Mouse (Mus musculus) spleen, postnatal 10 days (tissue): ENCODE data around the gene Morn1.

Experiments
- DNase-seq, 2 experiments: peaks; one replicate each; pipeline ENCODE4 v3.0.0; 2021 to 2022; ENCODE audit warnings: low spot score in 2 of 2

Gene Morn1

DNA sequence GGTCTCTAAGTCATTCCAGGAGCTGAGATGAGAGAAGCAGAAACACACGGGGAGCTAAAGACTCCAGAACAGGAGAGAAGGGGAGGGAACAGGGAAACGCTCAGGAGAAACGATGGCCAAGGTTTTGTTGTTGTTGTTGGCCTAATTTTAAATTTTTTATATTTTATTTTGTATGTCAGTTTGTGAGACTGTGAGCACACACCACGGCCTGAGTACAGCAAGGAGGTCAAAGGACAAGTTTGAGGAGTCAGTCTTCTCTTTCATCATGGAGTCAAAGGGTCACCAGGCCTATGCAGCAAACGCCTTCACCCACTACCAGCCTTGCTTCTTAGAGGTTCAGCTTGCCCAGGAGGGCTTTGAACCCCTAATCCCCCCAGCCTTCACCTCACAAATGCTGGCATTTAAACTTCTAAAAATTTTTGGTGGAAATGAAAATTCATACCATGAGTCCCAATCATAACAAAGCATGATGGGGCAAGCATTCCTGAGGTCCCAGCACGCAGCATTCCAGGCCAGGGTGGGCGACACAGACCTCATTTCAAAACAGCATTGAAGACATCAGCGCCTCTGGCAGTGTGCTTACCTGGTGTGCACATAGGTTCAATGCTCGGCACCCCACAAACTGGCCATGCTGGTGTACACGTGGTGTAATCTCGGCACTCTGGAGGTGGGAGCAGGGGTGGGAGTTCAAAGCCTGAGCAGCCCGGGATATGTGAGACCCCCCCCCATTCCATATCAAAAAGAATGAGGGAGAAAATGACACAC is 53.1 kb downstream of the Morn1 start:
- DNase-seq, result no peak

DNA sequence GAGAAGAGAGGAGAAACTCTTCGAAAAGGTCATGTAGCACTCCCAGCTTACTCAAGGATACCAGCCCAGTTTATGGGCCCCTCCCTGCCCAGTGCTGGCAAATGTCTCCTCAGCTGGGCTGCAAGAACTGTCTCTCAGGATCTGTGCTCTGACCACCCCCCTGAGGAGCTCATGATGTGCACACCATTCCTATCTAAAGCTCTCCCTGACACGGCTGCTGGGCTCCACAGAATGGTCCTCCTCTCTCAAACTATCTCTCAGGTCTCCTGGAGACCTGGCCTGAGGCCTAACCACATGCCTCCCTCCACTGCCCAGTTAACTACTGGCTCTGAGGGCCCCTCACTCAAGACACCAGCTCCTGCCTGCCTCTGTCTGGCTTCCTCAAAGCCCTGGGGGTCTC is 53.8 kb downstream of the Morn1 start:
- no peak for DNase-seq

GRCm38 (mm10) chr4:155140795-155141265 is 54.5 kb downstream of the Morn1 start:
- DNase-seq, result no peak

DNA sequence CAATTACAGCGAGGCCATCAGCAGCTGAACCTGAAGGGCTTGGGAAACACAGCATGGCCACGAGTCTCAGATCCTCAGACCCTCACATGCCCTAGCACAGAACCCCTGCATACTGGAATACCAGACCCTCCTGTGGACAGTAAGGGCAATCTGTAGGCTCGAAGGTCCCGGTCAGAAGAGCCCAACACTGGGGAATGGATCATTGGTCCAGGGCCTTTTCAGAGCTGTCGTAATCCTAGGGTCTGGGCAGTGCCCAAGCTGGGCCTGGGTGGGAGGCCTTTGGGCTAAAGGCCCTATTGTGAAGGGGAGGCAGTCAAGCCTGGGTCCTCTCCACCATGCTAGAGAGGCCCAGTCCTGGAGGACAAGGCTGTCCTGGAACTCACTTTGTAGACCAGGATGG is 56.5 kb downstream of the Morn1 start:
- no peak for DNase-seq

- DNase-seq, result no peak
These were observed 57.0 kb downstream of the Morn1 start for GRCm38 (mm10) chr4:155143411-155143810.

DNA sequence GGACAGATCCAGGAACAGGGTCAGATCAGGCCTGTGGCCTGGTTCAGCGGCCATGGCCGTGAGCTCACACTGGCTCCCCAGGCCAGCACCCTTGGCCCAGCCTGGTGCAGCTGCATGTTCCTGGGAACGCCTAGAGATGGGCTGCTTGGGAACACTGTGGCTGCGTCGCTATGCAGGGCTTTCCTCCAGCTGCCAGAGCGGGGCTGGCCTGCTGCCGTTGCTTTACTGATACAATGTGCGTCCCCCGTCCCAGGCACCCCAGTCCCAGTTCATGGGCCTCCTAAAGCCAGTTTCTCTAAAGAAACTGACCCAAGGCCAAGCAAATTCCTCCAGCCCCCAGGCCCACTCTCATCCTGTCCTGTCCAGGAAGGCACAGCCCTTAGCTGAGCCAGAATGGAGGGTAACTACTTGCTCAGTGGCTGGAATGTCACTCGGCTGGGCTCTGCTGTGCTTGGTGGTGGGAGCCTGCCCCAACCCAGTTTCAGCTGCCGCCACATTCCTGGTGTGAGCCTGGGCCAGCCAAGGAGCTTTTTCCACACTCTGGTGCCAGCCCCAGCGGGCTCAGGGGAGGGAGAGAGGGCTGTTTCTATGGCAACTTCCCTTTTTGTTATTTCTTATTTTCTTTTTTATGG is 57.6 kb downstream of the Morn1 start:
- no peak for DNase-seq

DNA sequence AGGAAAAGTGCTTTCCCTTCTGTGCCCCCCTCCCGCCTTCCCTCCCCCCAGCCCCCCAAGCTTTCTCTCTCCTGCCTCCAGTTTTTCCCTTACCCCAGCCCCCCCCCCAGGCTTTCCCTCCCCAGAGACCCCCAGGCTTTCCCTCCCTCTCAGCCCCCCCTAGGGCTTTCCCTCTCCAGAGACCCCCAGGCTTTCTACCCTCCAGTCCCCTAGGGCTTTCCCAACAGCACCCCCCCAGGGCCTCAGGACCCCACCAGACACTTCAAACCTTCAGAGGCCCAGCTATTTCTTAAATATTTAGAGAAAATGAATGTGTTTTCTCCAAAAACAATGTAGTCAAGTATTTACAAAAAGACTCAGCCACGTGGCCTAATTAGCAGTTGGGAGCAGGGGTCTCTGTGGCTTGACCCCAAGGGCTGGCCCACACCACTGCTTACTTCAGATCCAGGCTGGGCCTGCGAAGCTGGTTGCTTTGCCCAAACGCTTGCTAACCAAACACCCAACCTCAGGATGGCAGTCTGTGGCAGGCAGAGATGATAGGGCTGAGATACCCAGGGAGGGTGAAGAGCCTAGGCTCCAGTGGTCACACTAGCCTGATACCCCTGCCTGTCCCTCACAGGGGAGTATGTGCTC is 58.3 kb downstream of the Morn1 start:
- no peak for DNase-seq

- no peak for DNase-seq
These were observed 59.9 kb downstream of the Morn1 start for GRCm38 (mm10) chr4:155146107-155146823.

DNA sequence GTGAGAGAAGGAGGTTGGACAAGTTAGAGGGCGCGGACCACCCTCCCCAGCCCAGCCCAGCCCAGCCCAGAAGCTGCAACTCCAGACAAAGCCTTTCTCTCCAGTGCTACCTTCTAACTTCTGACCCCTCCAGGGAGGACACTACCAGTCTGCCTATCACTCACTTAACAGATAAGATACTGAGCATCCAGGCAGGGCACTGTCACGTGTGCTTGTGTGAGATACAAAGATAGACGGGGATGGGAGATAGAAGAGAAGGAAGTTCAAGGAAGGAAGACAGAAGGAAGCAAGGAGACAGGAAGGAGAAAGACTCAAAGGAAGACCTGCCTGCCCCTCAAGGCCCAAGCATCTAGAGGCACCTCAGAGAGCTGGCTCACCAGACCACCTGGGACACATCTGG is 62.1 kb downstream of the Morn1 start:
- no peak for DNase-seq

DNA sequence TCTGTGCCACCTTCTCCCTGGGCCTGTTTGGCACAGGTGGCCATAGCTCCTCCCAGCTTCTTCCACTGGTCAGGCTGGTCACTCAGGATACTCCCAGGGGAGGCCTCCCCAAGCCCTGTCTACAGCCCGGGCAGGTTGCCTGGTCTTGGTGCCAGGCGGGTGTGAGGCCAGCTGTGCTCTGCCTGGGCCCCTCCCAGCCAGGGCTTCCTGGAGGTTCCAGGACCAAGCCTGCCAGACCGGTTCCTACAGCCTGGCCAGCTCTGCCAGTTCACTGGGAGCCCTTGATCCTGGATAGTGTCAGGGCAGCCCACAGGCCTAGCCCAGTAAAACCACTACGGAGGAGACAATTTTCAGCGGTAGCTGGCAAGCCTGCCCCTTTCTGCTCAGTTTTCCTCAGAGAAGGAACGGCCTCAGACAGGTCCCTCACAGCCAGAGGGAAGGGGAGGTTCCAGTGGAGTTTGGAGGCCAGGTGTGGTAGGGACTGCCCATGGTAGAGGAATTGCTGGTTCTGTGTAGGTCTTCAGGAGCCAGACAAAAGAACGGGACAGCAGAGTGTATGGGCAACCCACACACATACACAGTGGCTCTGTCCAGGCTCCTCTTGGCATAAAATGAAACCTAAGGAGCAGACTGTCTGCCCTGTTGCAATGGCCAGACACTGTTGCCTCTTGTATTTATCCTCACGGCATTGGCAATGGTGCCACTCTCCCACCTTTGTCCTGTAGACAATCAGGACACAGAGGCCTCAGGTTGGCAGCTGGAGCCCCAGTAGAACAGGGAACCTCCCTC is 62.7 kb downstream of the Morn1 start:
- no peak for DNase-seq

DNA sequence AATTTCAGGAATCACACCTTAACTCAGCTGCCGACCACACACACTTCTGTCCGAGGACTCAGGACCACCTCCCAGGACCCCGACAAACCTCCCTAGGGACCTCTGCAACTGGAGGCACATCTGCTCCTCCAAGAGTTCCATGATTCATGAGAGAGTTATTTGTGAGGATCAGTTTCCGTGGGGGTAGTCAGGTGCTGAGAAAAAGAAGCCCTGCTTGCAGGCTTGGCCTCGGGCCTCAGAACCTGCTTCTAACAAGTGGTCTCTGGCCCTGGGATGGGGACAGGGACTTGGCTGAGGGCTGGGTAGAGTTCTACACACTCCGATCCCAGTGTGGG is 63.5 kb downstream of the Morn1 start:
- no peak for DNase-seq

- DNase-seq, result peak; percentile 59 to 77
These were observed 64.1 kb downstream of the Morn1 start for GRCm38 (mm10) chr4:155150276-155151113.

GRCm38 (mm10) chr4:155151221-155151788 is 64.9 kb downstream of the Morn1 start:
- DNase-seq, result no peak

- DNase-seq, result no peak
These were observed 65.5 kb downstream of the Morn1 start for GRCm38 (mm10) chr4:155151845-155152244.

DNA sequence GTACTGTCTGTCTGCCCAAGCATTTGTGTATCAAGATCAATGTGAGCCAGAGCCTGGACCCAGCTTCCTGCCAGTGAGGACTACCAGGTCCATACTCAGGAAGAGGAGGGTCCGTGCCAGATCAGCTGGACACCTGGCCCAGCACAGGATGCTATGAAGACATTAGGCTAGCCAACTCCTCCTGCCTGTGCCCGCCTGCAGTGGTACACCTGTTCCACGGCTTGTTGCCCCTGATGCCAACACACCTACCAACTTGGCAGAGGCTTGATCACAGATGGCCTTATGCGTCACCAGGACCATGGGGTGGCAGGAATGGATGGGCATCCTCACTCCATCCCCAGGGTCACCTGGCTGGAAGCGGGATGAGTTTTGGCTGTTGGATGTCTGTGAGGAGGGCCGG is 66.1 kb downstream of the Morn1 start:
- no peak for DNase-seq

- DNase-seq, result no peak
These were observed 67.2 kb downstream of the Morn1 start for GRCm38 (mm10) chr4:155153389-155154072.

- no peak for DNase-seq
These were observed 68.6 kb downstream of the Morn1 start for GRCm38 (mm10) chr4:155154986-155155385.

DNA sequence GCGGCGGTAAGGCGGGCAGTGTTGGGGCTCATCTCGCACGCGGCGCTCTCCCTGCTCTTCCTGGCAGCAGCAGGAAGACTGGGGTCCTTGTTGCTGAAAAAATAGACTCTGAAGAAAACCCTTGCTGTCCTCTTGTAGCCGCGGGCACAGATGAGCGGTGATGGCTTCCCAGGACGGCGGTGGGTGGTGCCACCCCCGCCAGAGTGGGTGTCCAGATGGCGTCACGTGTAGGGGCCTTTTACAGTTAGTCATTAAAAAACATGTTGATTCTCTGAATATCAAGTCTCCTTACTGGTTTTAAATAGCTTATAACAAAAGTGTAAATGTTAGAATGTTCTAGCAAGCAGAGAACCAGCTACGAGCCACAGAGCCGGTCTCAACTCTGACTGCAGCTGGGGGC is 70.4 kb downstream of the Morn1 start:
- DNase-seq, result no peak

DNA sequence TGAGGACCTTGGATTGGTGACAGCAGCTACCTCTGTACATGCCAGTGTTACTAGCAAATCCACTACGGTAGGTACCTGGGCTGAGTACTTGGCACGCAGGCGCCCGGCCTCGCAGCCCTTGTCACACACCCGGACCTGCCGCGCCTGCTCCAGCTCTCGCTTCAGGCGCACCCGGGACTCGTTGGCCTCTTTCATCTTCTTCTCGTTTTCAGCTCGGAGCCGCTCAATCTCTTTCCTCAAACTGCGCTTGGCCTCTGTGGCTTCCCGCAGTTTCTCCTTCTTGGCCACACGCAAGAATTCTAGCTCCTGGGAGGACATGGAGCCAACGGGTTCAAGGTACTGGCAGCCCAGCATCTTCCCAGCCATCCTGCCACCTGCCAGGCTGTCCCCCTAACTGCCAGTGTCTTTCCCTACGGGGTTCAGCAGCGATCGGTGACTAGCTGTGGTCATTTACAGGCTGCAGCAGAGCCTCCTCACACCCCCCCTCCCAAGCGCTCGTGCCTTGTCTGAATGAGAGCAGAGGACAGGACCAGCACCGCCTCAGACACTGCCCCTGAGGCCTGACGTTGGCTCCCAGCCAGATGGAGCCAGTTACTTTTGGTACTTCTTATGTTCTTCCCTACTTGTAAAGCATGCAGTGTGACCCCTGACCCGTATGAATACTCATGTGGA is 71.6 kb downstream of the Morn1 start:
- DNase-seq, result no peak
